Mouse (Mus musculus) kidney, postnatal 0 days (tissue): Measurements from ENCODE around the gene Spdef. TPM values are rescaled to one million over a fixed set of nuclear protein-coding genes. Genes with fewer than 3 reads are reported as not detected.

Source experiments
- ATAC-seq: fragments of 200-750 bp; cut with Nextera tagmentation; replicated peaks from 2 replicates; pipeline ENCODE4 v1.8.0; 2017; ENCODE audit warnings: low read depth, moderate number of reproducible peaks, moderate TSS enrichment, moderate library complexity; ENCODE audit not compliant: low FRiP score
- DNase-seq: peaks from one replicate; pipeline ENCODE4 v3.0.0-alpha.2; 2016; ENCODE audit warnings: low spot score
- H3K27ac ChIP-seq: fragments of 300-500 bp; sonication (generic); 2 replicates; pipeline ENCODE4 v1.5.1; 2014; ENCODE audit warnings: mild to moderate bottlenecking
- H3K27me3 ChIP-seq: fragments of 300-500 bp; sonication (generic); 2 replicates; pipeline ENCODE4 v1.6.1; 2014; ENCODE audit warnings: low read length, mixed read lengths; ENCODE audit not compliant: insufficient read depth
- H3K36me3 ChIP-seq: fragments of 300-500 bp; sonication (generic); 2 replicates; pipeline ENCODE4 v1.6.1; 2014; ENCODE audit warnings: low read length, mixed read lengths; ENCODE audit not compliant: insufficient read depth
- H3K4me1 ChIP-seq: fragments of 300-500 bp; sonication (generic); replicated peaks from 2 replicates; pipeline ENCODE4 v1.6.1; 2014; ENCODE audit warnings: antibody characterized with exemption, low read length, mixed read lengths; ENCODE audit not compliant: insufficient read depth
- H3K4me2 ChIP-seq: fragments of 300-500 bp; sonication (generic); 2 replicates; pipeline ENCODE4 v1.6.1; 2014; ENCODE audit warnings: mild to moderate bottlenecking, low read length, moderate library complexity, mixed read lengths
- H3K4me3 ChIP-seq: fragments of 300-500 bp; sonication (generic); replicated peaks from 2 replicates; pipeline ENCODE4 v1.5.1; 2014; ENCODE audit warnings: low read depth, low read length
- H3K9ac ChIP-seq: fragments of 300-500 bp; sonication (generic); 2 replicates; pipeline ENCODE4 v1.6.1; 2014; ENCODE audit warnings: low read depth, low read length
- H3K9me3 ChIP-seq: fragments of 300-500 bp; sonication (generic); replicated peaks from 2 replicates; pipeline ENCODE4 v1.6.1; 2016; ENCODE audit warnings: low read length, inconsistent platforms, mixed read lengths
- CTCF ChIP-seq: IDR thresholded peaks from 2 replicates; pipeline ENCODE4 v1.5.1; 2016; ENCODE audit warnings: antibody characterized with exemption, low read depth, mild to moderate bottlenecking, moderate library complexity
- WGBS: fragments of 180-500 bp; shearing (Covaris S2); extraction: QIAGEN DNeasy Blood & Tissue Kit; methylation state at CpG from one replicate; pipeline ENCODE4 v1.1.7; 2014; 5-methylcytosine and 5-hydroxymethylcytosine counted together
- polyA plus RNA-seq: library from polyadenylated mRNA; unstranded; fragments of >200 nt; fragmentation: Nextera tagmentation; extraction: Ambion mirVana; gene quantifications from 2 replicates; pipeline ENCODE4 v1.2.1, GENCODE M21; 2015

The Spdef gene
- polyA plus RNA-seq, 1 experiment from 2014 or later: 0.30 TPM

GRCm38 (mm10) chr17:27750451-27750942, 21.7 kb upstream of the Spdef start:
- Histone ChIP-seq H3K4me2 (no peak overlapping the region), H3K36me3 (0 out of 2 replicates have a peak, but pooled peaks cover 15% of the 10 kb centered on the region), H3K4me1 (no peaks in the 10 kb centered on the region), H3K27ac (no peak overlapping the region), H3K9me3 (no peaks in the 10 kb centered on the region), H3K4me3 (no peak overlapping the region), H3K27me3 (no peaks in the 10 kb centered on the region), H3K9ac (no peak overlapping the region)
- no peak for TF ChIP-seq CTCF
- 83% methylated on average over 6 of the region's 6 CpGs for WGBS
- no peak for ATAC-seq
- DNase-seq: no peak

- H3K9ac ChIP-seq: no peak overlapping the region
- no peaks in the 10 kb centered on the region for H3K27me3 ChIP-seq
- TF ChIP-seq CTCF: no peak
- WGBS: 92% methylated on average over 2 of the region's 2 CpGs
- H3K36me3 ChIP-seq: 0 out of 2 replicates have a peak, but pooled peaks cover 9% of the 10 kb centered on the region
- H3K4me2 ChIP-seq: no peak overlapping the region
- H3K4me3 ChIP-seq: no peak overlapping the region
- DNase-seq (no peak), ATAC-seq (no peak)
- H3K27ac ChIP-seq: no peak overlapping the region
- no peaks in the 10 kb centered on the region for H3K4me1 ChIP-seq
- H3K9me3 ChIP-seq: no peaks in the 10 kb centered on the region
These were observed 19.4 kb upstream of the Spdef start for GRCm38 (mm10) chr17:27748123-27748522.

- H3K9me3 ChIP-seq: no peaks in the 10 kb centered on the region
- H3K27ac ChIP-seq: no peak overlapping the region
- H3K9ac ChIP-seq: no peak overlapping the region
- H3K4me1 ChIP-seq: no peaks in the 10 kb centered on the region
- H3K27me3 ChIP-seq: no peaks in the 10 kb centered on the region
- ATAC-seq: no peak
- H3K36me3 ChIP-seq: no peaks in the 10 kb centered on the region
- H3K4me3 ChIP-seq: no peak overlapping the region
- peak; percentile 52 for DNase-seq
- WGBS: 45% methylated on average over 4 of the region's 4 CpGs
- H3K4me2 ChIP-seq: no peak overlapping the region
- no peak for TF ChIP-seq CTCF
These were observed 17.7 kb upstream of the Spdef start for GRCm38 (mm10) chr17:27746446-27746845.

- Histone ChIP-seq H3K4me2 (no peak overlapping the region), H3K27ac (no peak overlapping the region), H3K9me3 (no peaks in the 10 kb centered on the region), H3K4me1 (no peaks in the 10 kb centered on the region), H3K9ac (no peak overlapping the region), H3K4me3 (no peak overlapping the region), H3K36me3 (no peaks in the 10 kb centered on the region), H3K27me3 (no peaks in the 10 kb centered on the region)
- no peak for TF ChIP-seq CTCF
- WGBS: 81% methylated on average over 6 of the region's 6 CpGs
- no peak for ATAC-seq
- no peak for DNase-seq
These were observed 12.2 kb upstream of the Spdef start for GRCm38 (mm10) chr17:27740961-27741360.

GRCm38 (mm10) chr17:27734344-27735073, 5.8 kb upstream of the Spdef start:
- Histone ChIP-seq H3K27ac (no peak overlapping the region), H3K4me1 (no peaks in the 10 kb centered on the region), H3K9me3 (no peaks in the 10 kb centered on the region), H3K27me3 (no peaks in the 10 kb centered on the region), H3K4me2 (no peak overlapping the region), H3K9ac (no peak overlapping the region), H3K36me3 (no peaks in the 10 kb centered on the region), H3K4me3 (no peak overlapping the region)
- ATAC-seq (no peak), DNase-seq (no peak)
- no peak for TF ChIP-seq CTCF
- 35% methylated on average over 13 of the region's 13 CpGs for WGBS

- DNase-seq: no peak
- H3K9ac ChIP-seq: no peak overlapping the region
- no peaks in the 10 kb centered on the region for H3K4me1 ChIP-seq
- no peak overlapping the region for H3K27ac ChIP-seq
- ATAC-seq: no peak
- no peaks in the 10 kb centered on the region for H3K36me3 ChIP-seq
- 81% methylated on average over 3 of the region's 3 CpGs for WGBS
- TF ChIP-seq CTCF: no peak
- no peak overlapping the region for H3K4me2 ChIP-seq
- no peak overlapping the region for H3K4me3 ChIP-seq
- H3K9me3 ChIP-seq: no peaks in the 10 kb centered on the region
- no peaks in the 10 kb centered on the region for H3K27me3 ChIP-seq
These were observed 3.9 kb upstream of the Spdef start for GRCm38 (mm10) chr17:27732694-27733093.
